Mouse (Mus musculus): Measurements from ENCODE around the gene C4b. TPM values are rescaled to one million over a fixed set of nuclear protein-coding genes. Genes with fewer than 3 reads are reported as not detected.

Gene C4b
- polyA plus RNA-seq, 1 experiment from 2014 or later: 0.21 TPM

GRCm38 (mm10) chr17:34680621-34681020 is 63.1 kb downstream of the C4b start:
- no peak for ATAC-seq (ENCODE audit: extremely low read depth, insufficient number of reproducible peaks, low FRiP score, low TSS enrichment)
- Histone ChIP-seq H3K27me3 (replicated peaks) (peaks cover 51% of the 10 kb centered on the region), H3K9ac (no peak overlapping the region), H3K4me1 (peaks cover 52% of the 10 kb centered on the region), H3K4me3 (no peak overlapping the region), H3K27ac (replicated peaks) (no peak overlapping the region), H3K4me2 (no peak overlapping the region), H3K36me3 (no peaks in the 10 kb centered on the region), H3K9me3 (no peaks in the 10 kb centered on the region)
- 83% methylated on average over 4 of the region's 4 CpGs for WGBS

- ATAC-seq (ENCODE audit: extremely low read depth, insufficient number of reproducible peaks, low FRiP score, low TSS enrichment): no peak
- no peak overlapping the region for H3K4me3 ChIP-seq
- peaks cover 51% of the 10 kb centered on the region for H3K27me3 ChIP-seq (replicated peaks)
- no peak overlapping the region for H3K9ac ChIP-seq
- H3K27ac ChIP-seq (replicated peaks): no peak overlapping the region
- no peaks in the 10 kb centered on the region for H3K9me3 ChIP-seq
- H3K36me3 ChIP-seq: no peaks in the 10 kb centered on the region
- WGBS: 76% methylated on average over 26 of the region's 26 CpGs
- peaks cover 52% of the 10 kb centered on the region for H3K4me1 ChIP-seq
- no peak overlapping the region for H3K4me2 ChIP-seq
Measured at GRCm38 (mm10) chr17:34680191-34680590, 63.5 kb downstream of the C4b start.

Small RNA genes lying within 50 kb of the gene (microRNA-seq; reads per million reads assigned to microRNA genes)
- gene Gm27471: not detected

Other genes with a start within 250 kb of the C4b start
- not detected in 2 replicates for gene Btnl6, start 226.5 kb downstream of the C4b start, polyA plus RNA-seq (2015; fragmentation: Nextera tagmentation; extraction: Ambion mirVana)
- gene Notch4, start 179.6 kb downstream of the C4b start, polyA plus RNA-seq (2015; fragmentation: Nextera tagmentation; extraction: Ambion mirVana): 5.5 and 7.0 TPM in 2 replicates
- gene Gpsm3, start 154.1 kb downstream of the C4b start, polyA plus RNA-seq (2015; fragmentation: Nextera tagmentation; extraction: Ambion mirVana): 6.8 and 7.0 TPM in 2 replicates
- 7.0 and 7.3 TPM in 2 replicates for gene Pbx2, start 152.6 kb downstream of the C4b start, polyA plus RNA-seq (2015; fragmentation: Nextera tagmentation; extraction: Ambion mirVana)
- gene Ager, start 146.0 kb downstream of the C4b start, polyA plus RNA-seq (2015; fragmentation: Nextera tagmentation; extraction: Ambion mirVana): 3.7 and 4.0 TPM in 2 replicates
- gene Rnf5, start 140.2 kb downstream of the C4b start, polyA plus RNA-seq (2015; fragmentation: Nextera tagmentation; extraction: Ambion mirVana): 106 and 120 TPM in 2 replicates
- gene Agpat1, start 139.6 kb downstream of the C4b start, polyA plus RNA-seq (2015; fragmentation: Nextera tagmentation; extraction: Ambion mirVana): 53.6 and 54.2 TPM in 2 replicates
- gene Egfl8, start 127.9 kb downstream of the C4b start, polyA plus RNA-seq (2015; fragmentation: Nextera tagmentation; extraction: Ambion mirVana): 1.0 and 1.2 TPM in 2 replicates
- gene Ppt2, start 115.4 kb downstream of the C4b start, polyA plus RNA-seq (2015; fragmentation: Nextera tagmentation; extraction: Ambion mirVana): 26.1 and 27.6 TPM in 2 replicates
- 0.15 and 0.31 TPM in 2 replicates for gene Prrt1, start 114.3 kb downstream of the C4b start, polyA plus RNA-seq (2015; fragmentation: Nextera tagmentation; extraction: Ambion mirVana)
- gene Fkbpl, start 99.1 kb downstream of the C4b start, polyA plus RNA-seq (2015; fragmentation: Nextera tagmentation; extraction: Ambion mirVana): 10.4 and 10.7 TPM in 2 replicates
- gene Atf6b, start 96.7 kb downstream of the C4b start, polyA plus RNA-seq (2015; fragmentation: Nextera tagmentation; extraction: Ambion mirVana): 56.1 and 56.2 TPM in 2 replicates
- 1.3 and 1.4 TPM in 2 replicates for gene Tnxb, start 73.3 kb downstream of the C4b start, polyA plus RNA-seq (2015; fragmentation: Nextera tagmentation; extraction: Ambion mirVana)
- not detected in 2 replicates for gene Cyp21a1, start 60.7 kb upstream of the C4b start, polyA plus RNA-seq (2015; fragmentation: Nextera tagmentation; extraction: Ambion mirVana)
- 17.4 and 18.3 TPM in 2 replicates for gene Stk19, start 93.1 kb upstream of the C4b start, polyA plus RNA-seq (2015; fragmentation: Nextera tagmentation; extraction: Ambion mirVana)
- 32.3 and 34.9 TPM in 2 replicates for gene Dxo, start 93.1 kb upstream of the C4b start, polyA plus RNA-seq (2015; fragmentation: Nextera tagmentation; extraction: Ambion mirVana)
- 27.3 and 30.6 TPM in 2 replicates for gene Skiv2l, start 106.3 kb upstream of the C4b start, polyA plus RNA-seq (2015; fragmentation: Nextera tagmentation; extraction: Ambion mirVana)
- 68.5 and 70.9 TPM in 2 replicates for gene Nelfe, start 106.5 kb upstream of the C4b start, polyA plus RNA-seq (2015; fragmentation: Nextera tagmentation; extraction: Ambion mirVana)
- 2.3 and 5.6 TPM in 2 replicates for gene Cfb, start 118.6 kb upstream of the C4b start, polyA plus RNA-seq (2015; fragmentation: Nextera tagmentation; extraction: Ambion mirVana)
- 1.5 and 2.0 TPM in 2 replicates for gene Zbtb12, start 135.6 kb upstream of the C4b start, polyA plus RNA-seq (2015; fragmentation: Nextera tagmentation; extraction: Ambion mirVana)
- gene Gm20547, start 138.2 kb upstream of the C4b start, polyA plus RNA-seq (2015; fragmentation: Nextera tagmentation; extraction: Ambion mirVana): not detected in 2 replicates
- 0.84 and 1.9 TPM in 2 replicates for gene C2, start 154.4 kb upstream of the C4b start, polyA plus RNA-seq (2015; fragmentation: Nextera tagmentation; extraction: Ambion mirVana)
- gene Ehmt2, start 154.6 kb upstream of the C4b start, polyA plus RNA-seq (2015; fragmentation: Nextera tagmentation; extraction: Ambion mirVana): 38.8 and 42.4 TPM in 2 replicates
- 0.15 TPM in 1 of 2 replicates, not detected in the other for gene Slc44a4, start 170.6 kb upstream of the C4b start, polyA plus RNA-seq (2015; fragmentation: Nextera tagmentation; extraction: Ambion mirVana)
- gene Neu1, start 187.4 kb upstream of the C4b start, polyA plus RNA-seq (2015; fragmentation: Nextera tagmentation; extraction: Ambion mirVana): 18.1 and 19.2 TPM in 2 replicates
- gene Hspa1b, start 215.4 kb upstream of the C4b start, polyA plus RNA-seq (2015; fragmentation: Nextera tagmentation; extraction: Ambion mirVana): 0.19 and 0.20 TPM in 2 replicates
- gene Gm20481, start 226.0 kb upstream of the C4b start, polyA plus RNA-seq (2015; fragmentation: Nextera tagmentation; extraction: Ambion mirVana): not detected in 2 replicates
- gene Hspa1a, start 228.3 kb upstream of the C4b start, polyA plus RNA-seq (2015; fragmentation: Nextera tagmentation; extraction: Ambion mirVana): 3.9 TPM in 2 replicates
- gene Hspa1l, start 228.8 kb upstream of the C4b start, polyA plus RNA-seq (2015; fragmentation: Nextera tagmentation; extraction: Ambion mirVana): 2.1 and 2.2 TPM in 2 replicates
- 145 and 153 TPM in 2 replicates for gene Lsm2, start 238.0 kb upstream of the C4b start, polyA plus RNA-seq (2015; fragmentation: Nextera tagmentation; extraction: Ambion mirVana)

Data from heart, embryonic 13.5 days (tissue).